Mouse (Mus musculus) stomach, embryonic 15.5 days (tissue): ENCODE measurements around the gene Mettl7a2. TPM values are rescaled to one million over a fixed set of nuclear protein-coding genes. Genes with fewer than 3 reads are reported as not detected.

Experiments used
- ATAC-seq: fragments of 200-750 bp; cut with Nextera tagmentation; 2 replicates; pipeline ENCODE4 v1.8.0; 2017; ENCODE audit warnings: low read depth, moderate number of reproducible peaks, moderate TSS enrichment; ENCODE audit not compliant: insufficient read depth, low FRiP score
- H3K27ac ChIP-seq: fragments of 300-500 bp; sonication (generic); 2 replicates; pipeline ENCODE4 v1.5.1; 2015; ENCODE audit warnings: mild to moderate bottlenecking, inconsistent platforms
- H3K27me3 ChIP-seq: fragments of 300-500 bp; sonication (generic); replicated peaks from 2 replicates; pipeline ENCODE4 v1.6.1; 2015; ENCODE audit warnings: inconsistent platforms
- H3K36me3 ChIP-seq: fragments of 300-500 bp; sonication (generic); 2 replicates; pipeline ENCODE4 v1.6.1; 2015; ENCODE audit warnings: inconsistent platforms
- H3K4me1 ChIP-seq: fragments of 300-500 bp; sonication (generic); 2 replicates; pipeline ENCODE4 v1.6.1; 2015; ENCODE audit warnings: inconsistent platforms
- H3K4me2 ChIP-seq: fragments of 300-500 bp; sonication (generic); 2 replicates; pipeline ENCODE4 v1.6.1; 2015; ENCODE audit warnings: mild to moderate bottlenecking, inconsistent platforms
- H3K4me3 ChIP-seq: fragments of 300-500 bp; sonication (generic); replicated peaks from 2 replicates; pipeline ENCODE4 v1.5.1; 2015; ENCODE audit warnings: inconsistent platforms
- H3K9ac ChIP-seq: fragments of 300-500 bp; sonication (generic); 2 replicates; pipeline ENCODE4 v1.6.1; 2015; ENCODE audit warnings: inconsistent platforms
- H3K9me3 ChIP-seq: fragments of 300-500 bp; sonication (generic); 2 replicates; pipeline ENCODE4 v1.6.1; 2016; ENCODE audit warnings: inconsistent platforms
- WGBS: fragments of 180-500 bp; shearing (Covaris S2); methylation state at CpG from one replicate; pipeline ENCODE4 v1.1.7; 2015; 5-methylcytosine and 5-hydroxymethylcytosine counted together
- polyA plus RNA-seq: library from polyadenylated mRNA; unstranded; fragments of >200 nt; fragmentation: Nextera tagmentation; extraction: Ambion mirVana; gene quantifications from 2 replicates; pipeline ENCODE4 v1.2.1, GENCODE M21; 2015

Mettl7a2 gene
- polyA plus RNA-seq, 1 experiment from 2014 or later = not detected

DNA sequence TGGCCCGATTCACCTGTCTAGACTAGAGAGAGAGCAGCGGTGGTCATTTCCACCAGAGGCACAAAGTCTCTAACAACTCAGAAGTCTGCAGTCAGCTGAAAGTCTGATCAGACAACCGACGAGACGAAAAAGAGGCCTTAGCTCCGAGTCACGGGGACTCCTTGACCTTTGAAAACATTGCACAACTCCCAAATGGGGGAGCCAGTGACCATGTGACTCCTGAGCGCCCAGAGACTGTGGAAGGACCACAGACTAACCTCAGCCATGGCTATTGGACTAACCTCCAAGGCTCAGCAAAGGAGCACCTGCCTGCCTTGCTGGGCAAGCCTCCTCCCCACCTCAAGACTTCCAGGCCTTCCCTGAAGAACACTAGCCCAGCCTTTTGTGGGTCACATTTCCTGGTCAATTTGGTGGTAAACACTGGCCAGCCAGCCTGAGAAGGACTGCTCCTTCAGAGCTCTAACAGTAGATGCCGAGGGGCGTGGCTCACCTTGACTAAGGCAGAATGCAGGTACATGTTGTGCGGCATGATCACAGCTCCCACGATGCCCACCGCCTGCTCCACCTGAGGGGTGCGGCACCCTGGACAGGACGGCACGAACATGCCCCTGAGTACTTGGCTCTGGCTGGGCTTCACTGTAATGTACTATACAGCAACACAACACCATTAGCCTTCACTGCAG lies 50.5 kb downstream of the Mettl7a2 start:
- no peak overlapping the region for H3K4me3 ChIP-seq
- 86% methylated on average over 16 of the region's 16 CpGs for WGBS
- H3K27ac ChIP-seq = no peak overlapping the region
- H3K4me1 ChIP-seq = no peaks in the 10 kb centered on the region
- H3K27me3 ChIP-seq = no peaks in the 10 kb centered on the region
- H3K4me2 ChIP-seq = no peak overlapping the region
- H3K9me3 ChIP-seq = no peaks in the 10 kb centered on the region
- ATAC-seq = no peak
- no peak overlapping the region for H3K9ac ChIP-seq
- H3K36me3 ChIP-seq = peaks cover 36% of the 10 kb centered on the region

DNA sequence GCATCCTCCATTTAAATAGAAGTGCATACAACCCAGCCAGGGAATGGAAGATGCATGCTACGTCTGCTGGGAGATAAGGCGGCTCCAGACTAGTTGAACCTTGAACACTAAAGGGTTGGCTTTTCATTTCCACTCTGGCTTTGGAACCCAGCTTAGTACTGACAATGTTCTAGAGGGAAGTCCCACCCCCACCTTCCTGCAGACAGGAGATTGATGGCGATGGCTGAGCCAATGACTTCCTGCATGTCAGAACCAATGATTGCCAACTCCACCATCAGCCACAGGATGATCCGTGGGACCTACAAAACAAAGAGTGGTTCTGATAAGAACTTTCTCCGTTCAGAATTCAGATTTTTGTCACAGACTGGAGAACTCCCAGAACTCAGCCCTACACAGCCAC lies 53.1 kb downstream of the Mettl7a2 start:
- H3K4me1 ChIP-seq = 0 out of 2 replicates have a peak, but pooled peaks cover 3% of the 10 kb centered on the region
- no peaks in the 10 kb centered on the region for H3K27me3 ChIP-seq
- H3K27ac ChIP-seq = no peak overlapping the region
- H3K9ac ChIP-seq = no peak overlapping the region
- no peak for ATAC-seq
- 65% methylated on average over 5 of the region's 5 CpGs for WGBS
- peaks cover 20% of the 10 kb centered on the region for H3K36me3 ChIP-seq
- no peak overlapping the region for H3K4me2 ChIP-seq
- no peaks in the 10 kb centered on the region for H3K9me3 ChIP-seq
- H3K4me3 ChIP-seq = no peak overlapping the region

DNA sequence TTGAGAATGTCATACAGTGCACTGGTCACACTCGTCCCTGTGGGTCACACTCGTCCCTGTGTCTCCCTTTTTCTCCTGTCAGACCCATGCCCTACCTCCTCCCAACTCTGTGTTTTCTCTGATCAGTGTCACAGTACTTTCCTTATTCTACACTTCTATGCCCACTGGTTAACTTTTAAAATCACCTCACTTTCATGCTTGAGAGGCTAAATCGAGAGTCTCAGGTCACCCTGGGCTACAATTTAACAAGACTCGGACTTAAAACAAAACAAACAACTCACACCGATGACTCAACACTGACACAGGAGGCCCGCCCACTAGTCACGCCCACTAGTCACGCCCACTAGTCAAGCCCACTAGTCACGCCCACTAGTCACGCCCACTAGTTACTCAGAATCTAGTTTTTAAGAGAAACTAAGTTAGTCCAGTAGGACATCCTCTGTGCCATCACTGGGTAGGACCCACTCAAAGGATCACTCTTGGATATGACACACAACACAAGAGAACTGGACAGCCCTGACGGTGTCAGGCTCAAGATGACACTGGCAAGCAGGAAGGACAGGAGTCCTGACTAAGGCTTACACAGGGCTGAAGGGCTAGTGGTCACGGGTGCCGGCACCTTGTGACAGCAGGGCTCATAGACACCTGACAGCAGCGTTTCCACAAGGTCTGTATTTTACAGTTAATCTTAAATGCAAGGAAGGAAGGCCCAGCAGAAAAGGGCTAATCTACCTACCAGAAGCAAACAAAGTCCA lies 58.1 kb downstream of the Mettl7a2 start:
- Histone ChIP-seq H3K4me3 (no peak overlapping the region), H3K36me3 (peaks cover 12% of the 10 kb centered on the region), H3K27ac (no peak overlapping the region), H3K9me3 (no peaks in the 10 kb centered on the region), H3K9ac (no peak overlapping the region), H3K27me3 (no peaks in the 10 kb centered on the region), H3K4me1 (peaks cover 11% of the 10 kb centered on the region; the same call in 1 of the 2 replicates), H3K4me2 (no peak overlapping the region)
- ATAC-seq = peak; percentile 48; the same call in 1 of the 2 replicates
- 52% methylated on average over 14 of the region's 14 CpGs for WGBS

Other genes starting within 250 kb of the Mettl7a2 start
- 46.9 and 52.6 TPM in 2 replicates for gene Atf1, start 125.4 kb upstream of the Mettl7a2 start, polyA plus RNA-seq
- 0.15 and 0.28 TPM in 2 replicates for gene Tmprss12, start 72.4 kb upstream of the Mettl7a2 start, polyA plus RNA-seq
- 6.3 and 7.0 TPM in 2 replicates for gene Mettl7a1, start 49.1 kb upstream of the Mettl7a2 start, polyA plus RNA-seq
- not detected in 2 replicates for gene Mettl7a3, start 18.3 kb upstream of the Mettl7a2 start, polyA plus RNA-seq
- gene Methig1, start 51 bp upstream of the Mettl7a2 start, polyA plus RNA-seq = 0.14 and 0.24 TPM in 2 replicates
- not detected in 2 replicates for gene Higd1c, start 11.3 kb downstream of the Mettl7a2 start, polyA plus RNA-seq
- 0.05 and 0.12 TPM in 2 replicates for gene Gm5475, start 68.9 kb downstream of the Mettl7a2 start, polyA plus RNA-seq
- gene Slc11a2, start 71.9 kb downstream of the Mettl7a2 start, polyA plus RNA-seq = 24.0 and 25.8 TPM in 2 replicates
- gene Letmd1, start 115.8 kb downstream of the Mettl7a2 start, polyA plus RNA-seq = 25.5 and 30.3 TPM in 2 replicates
- gene Csrnp2, start 142.3 kb downstream of the Mettl7a2 start, polyA plus RNA-seq = 9.2 and 9.3 TPM in 2 replicates
- gene Tfcp2, start 198.8 kb downstream of the Mettl7a2 start, polyA plus RNA-seq = 22.5 and 25.9 TPM in 2 replicates
- gene Pou6f1, start 246.8 kb downstream of the Mettl7a2 start, polyA plus RNA-seq = 4.7 and 4.9 TPM in 2 replicates